Mouse (Mus musculus) T-helper 1 cell (primary cell): ENCODE data around the gene Dst.
"Not testable (repeated sequence)": the region's sequence is repeated elsewhere in the genome, so short reads cannot be mapped to it uniquely, and the experiment has no call there.

Experiments
- in situ Hi-C: fragments of 300-600 bp; cut with MboI, MseI; formaldehyde crosslinking; loops from one replicate; pipeline ENCODE4 v1.15.1; 2025; ENCODE audit warnings: high pct_unique_total_duplicates

Gene Dst

DNA sequence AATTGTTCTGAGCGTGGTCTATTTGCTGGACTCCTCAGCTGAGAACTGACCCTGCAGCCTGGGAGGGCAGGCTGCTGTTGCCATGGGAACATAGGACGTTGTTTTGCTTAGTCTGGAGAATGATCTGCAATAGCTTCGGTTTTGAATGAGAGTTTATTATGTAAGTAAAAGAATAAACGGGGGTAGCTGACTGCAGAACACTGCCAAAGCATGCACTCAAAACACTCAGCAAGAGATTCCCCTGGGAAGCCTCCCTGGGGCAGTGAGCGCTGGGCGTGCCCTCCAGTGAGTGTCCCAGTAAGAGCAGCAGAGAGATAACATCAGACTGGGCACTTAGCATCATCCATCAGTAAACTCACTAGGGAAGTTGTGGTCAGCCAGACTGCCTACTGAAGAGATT lies 152.4 kb downstream of the Dst start:
- in situ Hi-C loops = no loop called here

GRCm38 (mm10) chr1:34061078-34061477 lies 153.1 kb downstream of the Dst start:
- in situ Hi-C loops = no loop called here

GRCm38 (mm10) chr1:34061860-34062259 lies 153.8 kb downstream of the Dst start:
- in situ Hi-C loops = no loop called here

- in situ Hi-C loops = no loop called here
Observed at GRCm38 (mm10) chr1:34063943-34064342, 155.9 kb downstream of the Dst start.

DNA sequence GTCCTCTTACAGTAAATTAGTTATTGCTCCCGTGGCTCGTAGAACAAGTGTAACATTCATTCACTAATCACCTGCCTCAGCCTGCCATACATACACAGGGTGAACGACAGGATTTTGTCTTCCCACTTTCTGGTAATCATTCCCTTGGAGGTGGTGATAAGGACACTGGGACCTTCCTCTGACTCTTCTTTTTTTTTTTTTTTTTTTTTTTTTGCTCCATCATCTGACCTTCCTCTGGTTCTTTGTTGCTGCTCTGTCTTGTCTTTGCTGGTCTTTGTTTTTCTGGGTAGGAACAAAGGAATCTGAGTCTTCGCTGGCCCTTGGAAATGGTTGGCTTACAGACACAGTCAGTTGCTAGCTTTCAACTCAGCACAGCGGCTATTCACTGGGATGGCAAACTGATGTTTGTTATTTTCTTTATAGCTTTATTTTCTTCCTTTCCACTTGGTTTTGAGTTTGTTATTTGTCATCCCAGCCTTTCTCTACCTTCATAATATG lies 157.6 kb downstream of the Dst start:
- in situ Hi-C loops = no loop called here

- in situ Hi-C loops = not testable (repeated sequence)
Observed at GRCm38 (mm10) chr1:34066401-34066800, 158.4 kb downstream of the Dst start.

DNA sequence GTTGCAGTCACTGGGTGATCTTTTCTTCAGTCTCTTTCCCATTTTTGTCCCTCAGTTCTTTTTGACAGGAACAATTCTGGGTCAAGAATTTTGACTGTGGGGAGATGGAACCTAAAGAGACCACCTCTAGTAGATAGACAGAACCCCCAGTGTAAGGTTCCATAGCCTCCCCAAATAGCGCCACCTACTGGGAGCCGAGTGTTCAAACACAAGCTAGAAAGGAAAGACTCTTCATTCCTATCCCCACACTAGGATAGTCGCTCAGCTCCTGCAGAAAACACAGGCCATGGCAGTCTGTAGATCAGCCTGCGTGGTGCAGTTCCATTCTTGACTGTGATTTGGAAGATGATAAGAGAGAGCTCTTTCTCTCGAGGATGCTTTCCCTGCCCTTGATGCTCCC lies 160.3 kb downstream of the Dst start:
- in situ Hi-C loops = no loop called here

DNA sequence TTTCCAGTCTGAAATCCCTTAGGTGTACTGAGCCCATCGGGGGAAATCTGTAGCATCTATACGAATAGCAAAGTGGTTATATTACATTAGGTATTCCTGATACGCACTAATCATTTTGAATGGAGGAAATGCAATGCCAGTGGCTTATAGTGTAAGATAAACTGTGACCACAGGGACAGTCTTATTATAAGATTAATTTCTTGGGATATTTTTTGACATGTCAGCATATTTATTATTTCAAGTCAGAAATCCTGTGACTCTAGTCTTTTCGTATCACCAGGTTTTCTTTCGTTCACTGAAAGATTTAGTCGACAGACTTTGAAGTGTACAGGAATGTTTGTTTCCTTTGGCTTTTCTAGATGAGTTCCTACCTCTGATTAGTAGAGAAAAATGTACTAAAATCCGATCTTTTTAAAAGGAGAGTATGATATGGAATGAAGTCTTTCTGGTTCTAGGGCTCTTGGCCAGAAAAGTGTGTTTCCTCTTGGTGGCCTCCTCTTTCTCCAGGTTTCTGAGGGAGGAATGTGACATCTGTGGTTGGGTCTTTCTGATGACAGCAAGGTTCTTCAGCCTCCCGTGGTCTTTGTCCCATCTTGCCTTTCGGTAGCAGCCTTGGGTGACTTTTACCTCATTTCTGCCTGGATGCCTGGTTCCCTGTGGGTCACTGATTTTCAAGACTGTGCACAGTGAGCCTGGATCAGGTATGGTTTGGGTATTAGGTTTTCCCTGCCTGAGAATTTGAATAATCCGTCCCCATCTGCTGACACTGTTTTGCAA lies 161.7 kb downstream of the Dst start:
- in situ Hi-C loops = no loop called here

- in situ Hi-C loops = no loop called here
Observed at GRCm38 (mm10) chr1:34070474-34070873, 162.4 kb downstream of the Dst start.

DNA sequence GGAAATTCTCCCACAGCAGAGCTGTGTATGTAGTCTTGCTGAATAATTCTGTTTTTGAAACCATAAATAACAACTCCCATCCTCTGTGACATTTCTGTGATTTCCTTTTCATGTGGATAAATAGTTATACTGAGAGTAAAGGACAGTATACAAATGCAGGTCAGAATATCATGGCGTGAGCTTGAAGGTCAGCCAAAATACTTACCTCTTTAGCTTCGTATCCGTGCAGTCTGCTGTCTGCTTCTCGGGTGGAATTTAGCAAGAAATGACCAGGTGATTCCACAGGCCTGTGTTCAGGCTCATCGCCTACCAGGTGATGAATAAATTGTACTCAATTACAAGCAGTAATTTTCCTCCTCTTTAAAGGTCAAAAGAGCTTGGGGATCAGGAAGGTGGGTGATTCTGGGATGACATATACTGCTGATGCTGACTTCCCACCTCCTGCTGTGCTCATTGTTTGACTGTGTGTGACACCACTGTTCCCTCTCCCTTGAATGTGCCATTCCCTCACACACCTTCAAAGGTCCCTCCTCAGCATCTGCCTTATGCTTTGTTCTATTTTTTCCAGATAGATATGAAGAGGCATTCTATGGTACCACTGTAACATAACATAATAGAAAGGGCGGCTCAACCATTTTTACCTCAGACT lies 163.1 kb downstream of the Dst start:
- in situ Hi-C loops = no loop called here

- in situ Hi-C loops = no loop called here
Observed at GRCm38 (mm10) chr1:34072262-34072661, 164.2 kb downstream of the Dst start.

- in situ Hi-C loops = no loop called here
Observed at GRCm38 (mm10) chr1:34073436-34074169, 165.6 kb downstream of the Dst start.

- in situ Hi-C loops = no loop called here
Observed at GRCm38 (mm10) chr1:34074245-34075187, 166.5 kb downstream of the Dst start.

DNA sequence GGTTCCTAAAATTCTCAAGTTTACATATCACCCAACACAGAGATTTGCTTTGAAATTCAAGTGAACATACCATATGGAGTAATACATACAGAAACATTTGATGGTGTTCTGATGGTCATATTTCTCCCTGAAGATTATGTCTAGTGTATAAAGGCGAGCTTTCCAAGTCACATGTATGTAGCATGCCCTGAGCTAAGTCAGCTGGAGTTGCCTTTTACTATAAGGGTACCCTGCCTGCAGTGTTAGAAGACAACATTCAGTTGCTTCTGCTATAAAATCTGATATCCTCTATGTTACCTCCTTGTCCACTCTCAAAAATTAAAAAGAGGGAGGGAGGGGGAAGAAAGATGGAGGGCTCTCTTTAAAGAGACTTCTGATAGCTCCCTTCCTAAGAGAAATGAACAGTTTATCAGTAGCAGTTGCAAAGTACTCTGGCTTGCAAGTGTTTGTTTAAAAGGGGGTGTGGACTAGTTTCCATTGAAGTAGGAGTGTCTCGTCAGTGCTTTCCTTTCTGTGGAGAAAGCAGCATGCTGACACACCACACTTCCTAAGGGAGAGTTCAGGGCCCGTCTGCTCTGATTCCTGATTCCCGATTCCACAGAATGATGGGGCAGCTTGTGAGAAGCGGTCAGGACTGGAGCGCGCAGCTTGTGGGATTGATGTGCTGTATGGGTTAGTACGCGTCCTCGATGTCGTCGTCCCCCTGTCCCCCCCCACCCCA lies 168.8 kb downstream of the Dst start:
- in situ Hi-C loops = no loop called here

- in situ Hi-C loops = no loop called here
Observed at GRCm38 (mm10) chr1:34077422-34077790, 169.4 kb downstream of the Dst start.

DNA sequence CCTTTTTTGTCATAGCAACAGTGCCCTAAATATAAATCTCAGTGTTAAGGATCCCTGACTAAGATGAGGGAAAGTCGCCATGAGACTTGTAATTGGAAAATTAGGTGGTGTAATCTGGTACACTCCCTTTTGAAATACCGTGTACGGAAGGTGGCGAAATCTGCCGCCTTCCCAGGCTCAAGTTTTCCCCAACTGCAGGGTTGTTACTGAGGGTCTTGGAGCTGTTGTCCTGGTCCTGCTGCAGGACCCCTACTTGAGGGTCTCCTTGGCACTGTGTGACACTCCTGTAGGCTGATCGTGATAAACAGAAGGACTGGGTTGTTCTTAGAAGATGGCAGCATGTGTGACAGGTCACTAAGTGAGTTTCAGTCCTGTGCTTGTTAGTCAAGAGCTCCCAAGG lies 169.9 kb downstream of the Dst start:
- in situ Hi-C loops = no loop called here

DNA sequence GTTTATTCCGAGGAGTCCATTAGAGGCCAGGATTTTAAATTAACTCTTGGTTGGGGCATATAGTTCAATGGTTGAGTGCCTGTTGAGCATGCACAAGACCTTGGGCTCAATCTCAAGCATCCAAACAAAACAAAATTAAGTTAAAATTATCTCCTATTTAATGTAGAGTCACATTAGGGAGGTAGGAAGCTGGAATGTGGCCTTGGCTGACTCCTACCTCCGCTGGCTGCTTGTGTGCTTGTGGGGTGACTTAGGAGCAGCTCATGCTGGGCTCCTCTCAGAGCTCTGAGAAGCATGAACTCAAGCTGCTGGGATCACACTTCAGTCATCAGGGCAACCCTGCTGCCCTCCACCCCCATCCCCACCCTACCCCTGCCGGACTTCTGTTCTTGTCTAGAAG lies 181.0 kb downstream of the Dst start:
- in situ Hi-C loops = no loop called here

DNA sequence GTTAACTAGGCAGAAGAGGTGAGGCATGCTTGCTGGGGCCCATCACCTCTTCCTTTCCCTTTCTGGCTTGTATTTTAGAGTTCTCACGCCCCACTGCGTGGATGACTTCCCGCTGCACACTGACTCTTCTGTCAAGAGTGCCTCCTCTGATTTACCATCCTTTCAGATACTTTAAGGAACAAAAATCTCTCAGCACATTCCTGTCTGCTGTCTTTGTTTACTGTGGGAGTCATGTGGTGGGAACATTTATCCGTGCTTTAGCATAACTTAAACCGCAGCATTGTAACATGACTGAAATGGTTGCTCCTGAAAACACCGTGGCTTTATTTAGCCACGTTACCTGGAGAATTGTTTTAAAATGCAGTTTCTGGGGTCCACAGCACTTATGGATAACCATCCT lies 182.7 kb downstream of the Dst start:
- in situ Hi-C loops = no loop called here

DNA sequence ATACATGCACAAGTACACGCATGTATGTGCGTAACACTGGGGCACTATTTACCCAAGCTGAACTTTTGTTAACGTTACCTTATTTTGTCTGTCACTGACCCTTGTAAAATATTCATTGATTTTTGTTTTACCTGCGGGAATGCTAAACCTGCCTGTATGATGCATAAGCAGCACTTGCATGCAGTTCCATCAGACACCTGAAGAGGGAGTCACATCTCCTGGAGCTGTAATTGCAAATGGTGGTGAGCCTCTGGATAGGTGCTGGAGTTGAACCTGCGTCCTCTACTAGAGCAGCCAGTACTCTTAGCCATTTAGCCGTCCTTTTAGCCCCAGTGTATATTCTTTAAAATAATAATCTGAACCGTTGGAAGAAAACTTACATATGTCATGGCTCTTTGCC lies 185.6 kb downstream of the Dst start:
- in situ Hi-C loops = no loop called here

DNA sequence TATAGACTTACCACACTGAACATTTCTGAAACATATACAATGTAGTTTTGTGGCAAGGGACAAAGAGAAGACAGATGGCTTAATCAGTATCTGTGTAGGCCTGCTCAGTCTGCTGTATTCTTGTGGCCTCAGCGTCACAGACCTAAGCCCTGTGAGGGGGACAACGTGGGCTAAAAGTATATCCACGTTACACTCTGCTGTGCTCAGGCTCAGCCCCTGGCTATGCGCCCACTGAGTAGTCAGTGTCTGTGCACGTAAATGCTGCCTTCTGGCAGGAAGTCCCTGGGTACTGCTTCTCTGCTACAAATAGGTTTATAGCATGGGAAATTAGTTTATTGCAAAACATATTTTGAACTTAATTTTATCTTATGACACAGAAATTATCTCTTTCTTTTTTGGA lies 186.3 kb downstream of the Dst start:
- in situ Hi-C loops = no loop called here

DNA sequence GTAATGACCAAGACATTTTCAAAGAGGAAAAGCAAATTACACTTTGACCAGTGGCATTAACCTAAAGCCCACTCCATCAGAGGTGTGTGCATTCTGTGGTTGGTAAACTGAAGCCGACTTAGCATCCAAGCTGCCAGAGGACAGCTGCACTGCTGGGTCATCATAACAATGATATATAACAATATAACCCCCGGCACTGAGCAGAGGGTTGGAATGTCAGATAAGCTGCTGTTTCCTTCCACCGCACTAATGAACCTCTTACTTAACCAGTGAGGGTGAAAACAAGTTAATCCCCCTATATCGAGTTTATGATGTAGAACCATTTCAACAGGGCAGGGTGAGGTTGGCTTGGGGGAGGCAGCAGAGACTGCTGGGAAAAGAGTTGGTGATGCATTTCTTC lies 187.1 kb downstream of the Dst start:
- in situ Hi-C loops = no loop called here
